Mouse (Mus musculus): ENCODE measurements around the gene Epha2. TPM values are rescaled to one million over a fixed set of nuclear protein-coding genes. Genes with fewer than 3 reads are reported as not detected.

Epha2 gene
- polyA plus RNA-seq, 1 experiment from 2014 or later = 0.82 TPM

DNA sequence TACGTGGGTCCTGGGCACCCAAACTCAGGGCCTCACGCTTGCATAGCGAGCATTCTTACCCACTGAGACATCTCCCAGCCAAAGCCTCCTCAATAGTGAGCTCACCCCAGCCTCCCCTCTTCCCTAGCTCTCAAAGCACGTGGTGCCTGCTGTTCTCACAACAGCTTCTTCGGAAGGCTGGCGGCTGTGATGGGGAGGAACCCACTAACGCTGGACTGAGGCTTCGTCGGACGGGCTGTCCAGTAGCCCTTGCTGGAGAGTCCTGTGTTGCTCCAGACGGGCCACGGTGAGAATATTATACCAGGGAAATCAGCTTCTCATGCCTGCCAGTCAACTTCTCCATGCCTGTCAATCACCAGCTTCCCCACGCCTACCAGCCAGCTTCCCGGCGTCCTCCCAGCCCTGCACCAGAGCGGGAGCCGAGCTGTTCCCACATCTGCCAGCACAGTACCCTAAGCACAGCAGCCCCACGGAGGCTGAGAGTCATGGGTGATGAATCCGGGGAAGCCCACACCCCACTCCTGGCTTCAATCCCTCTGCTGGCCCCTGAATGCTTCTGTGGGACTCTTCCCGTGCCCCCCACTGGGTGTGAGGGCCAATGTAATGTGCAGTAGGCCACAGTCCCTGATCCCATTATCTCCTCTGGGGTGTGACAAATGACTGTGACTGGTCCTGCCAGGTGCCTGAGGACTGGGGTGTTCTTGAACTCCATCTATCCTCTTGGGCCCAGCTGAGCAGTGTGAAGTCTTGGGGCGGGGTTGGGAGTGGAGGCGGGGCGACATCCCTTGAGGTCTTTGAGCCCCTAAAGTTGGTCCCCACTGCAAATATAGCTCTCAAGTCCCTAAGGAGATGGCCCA, 26.3 kb upstream of the Epha2 start:
- Histone ChIP-seq H3K4me1 (replicated peaks; ENCODE audit: control insufficient read depth, insufficient read depth, low read length) (peaks cover 9% of the 10 kb centered on the region; the same call in 1 of the 2 replicates), H3K4me2 (replicated peaks; ENCODE audit: low read depth, low read length) (no peak overlapping the region), H3K27me3 (ENCODE audit: control insufficient read depth, insufficient read depth, low read length) (peaks cover 10% of the 10 kb centered on the region), H3K9ac (ENCODE audit: low read depth, low read length) (0 out of 2 replicates have a peak overlapping the region, but pooled peaks have one; percentile 15), H3K27ac (ENCODE audit: low read depth, low read length) (peak overlapping the region; percentile 62), H3K4me3 (ENCODE audit: low read depth, low read length) (no peak overlapping the region), H3K9me3 (ENCODE audit: control insufficient read depth, low read length) (no peaks in the 10 kb centered on the region), H3K36me3 (ENCODE audit: control insufficient read depth, insufficient read depth, low read length) (no peaks in the 10 kb centered on the region)
- 23% methylated on average over 23 of the region's 23 CpGs for WGBS
- ATAC-seq (ENCODE audit: low FRiP score) = peak; percentile 71
- peak; percentile 61 for DNase-seq (ENCODE audit: low spot score)

GRCm38 (mm10) chr4:141277157-141277556, 23.9 kb upstream of the Epha2 start:
- H3K27me3 ChIP-seq (ENCODE audit: control insufficient read depth, insufficient read depth, low read length) = peaks cover 7% of the 10 kb centered on the region; the same call in 1 of the 2 replicates
- H3K4me1 ChIP-seq (replicated peaks; ENCODE audit: control insufficient read depth, insufficient read depth, low read length) = peaks cover 9% of the 10 kb centered on the region; the same call in 1 of the 2 replicates
- ATAC-seq (ENCODE audit: low FRiP score) (no peak), DNase-seq (ENCODE audit: low spot score) (no peak)
- H3K4me2 ChIP-seq (replicated peaks; ENCODE audit: low read depth, low read length) = no peak overlapping the region
- H3K27ac ChIP-seq (ENCODE audit: low read depth, low read length) = no peak overlapping the region
- WGBS = 87% methylated on average over 8 of the region's 8 CpGs
- no peaks in the 10 kb centered on the region for H3K9me3 ChIP-seq (ENCODE audit: control insufficient read depth, low read length)
- H3K36me3 ChIP-seq (ENCODE audit: control insufficient read depth, insufficient read depth, low read length) = no peaks in the 10 kb centered on the region
- no peak overlapping the region for H3K9ac ChIP-seq (ENCODE audit: low read depth, low read length)
- no peak overlapping the region for H3K4me3 ChIP-seq (ENCODE audit: low read depth, low read length)

DNA sequence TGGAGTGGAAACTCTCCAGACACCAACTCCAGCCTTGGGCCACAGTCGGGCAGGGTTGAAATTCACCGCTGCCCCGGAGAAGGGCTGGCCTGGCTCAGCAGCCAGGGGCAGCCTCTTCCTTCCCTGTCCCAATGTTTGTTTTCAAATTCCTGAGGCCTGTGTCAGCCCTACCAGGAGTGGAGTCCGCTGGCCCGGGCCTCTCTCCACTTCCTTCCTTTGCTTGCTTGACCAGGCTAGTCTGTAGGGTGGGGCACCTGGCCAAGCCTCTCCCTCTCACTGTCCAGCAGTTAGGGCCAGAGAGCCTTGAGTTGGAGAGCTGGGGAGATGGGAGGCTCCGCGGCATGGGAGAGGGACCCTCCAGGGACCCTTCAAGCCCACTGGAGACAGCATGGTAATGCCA, 22.9 kb upstream of the Epha2 start:
- H3K4me3 ChIP-seq (ENCODE audit: low read depth, low read length) = no peak overlapping the region
- ATAC-seq (ENCODE audit: low FRiP score) = no peak
- DNase-seq (ENCODE audit: low spot score) = no peak
- H3K27ac ChIP-seq (ENCODE audit: low read depth, low read length) = 0 out of 2 replicates have a peak overlapping the region, but pooled peaks have one; percentile 24
- H3K27me3 ChIP-seq (ENCODE audit: control insufficient read depth, insufficient read depth, low read length) = peaks cover 7% of the 10 kb centered on the region; the same call in 1 of the 2 replicates
- peaks cover 7% of the 10 kb centered on the region; the same call in 1 of the 2 replicates for H3K4me1 ChIP-seq (replicated peaks; ENCODE audit: control insufficient read depth, insufficient read depth, low read length)
- H3K4me2 ChIP-seq (replicated peaks; ENCODE audit: low read depth, low read length) = no peak overlapping the region
- no peaks in the 10 kb centered on the region for H3K36me3 ChIP-seq (ENCODE audit: control insufficient read depth, insufficient read depth, low read length)
- H3K9me3 ChIP-seq (ENCODE audit: control insufficient read depth, low read length) = no peaks in the 10 kb centered on the region
- WGBS = 41% methylated on average over 7 of the region's 7 CpGs
- H3K9ac ChIP-seq (ENCODE audit: low read depth, low read length) = no peak overlapping the region

GRCm38 (mm10) chr4:141279327-141279726, 21.7 kb upstream of the Epha2 start:
- Histone ChIP-seq H3K9ac (ENCODE audit: low read depth, low read length) (no peak overlapping the region), H3K36me3 (ENCODE audit: control insufficient read depth, insufficient read depth, low read length) (no peaks in the 10 kb centered on the region), H3K4me3 (ENCODE audit: low read depth, low read length) (no peak overlapping the region), H3K4me2 (replicated peaks; ENCODE audit: low read depth, low read length) (no peak overlapping the region), H3K27me3 (ENCODE audit: control insufficient read depth, insufficient read depth, low read length) (0 out of 2 replicates have a peak, but pooled peaks cover 3% of the 10 kb centered on the region), H3K9me3 (ENCODE audit: control insufficient read depth, low read length) (no peaks in the 10 kb centered on the region), H3K4me1 (replicated peaks; ENCODE audit: control insufficient read depth, insufficient read depth, low read length) (peaks cover 7% of the 10 kb centered on the region; the same call in 1 of the 2 replicates), H3K27ac (ENCODE audit: low read depth, low read length) (no peak overlapping the region)
- DNase-seq (ENCODE audit: low spot score) (no peak), ATAC-seq (ENCODE audit: low FRiP score) (no peak)
- 58% methylated on average over 15 of the region's 15 CpGs for WGBS

- Histone ChIP-seq H3K9ac (ENCODE audit: low read depth, low read length) (no peak overlapping the region), H3K27me3 (ENCODE audit: control insufficient read depth, insufficient read depth, low read length) (peaks cover 3% of the 10 kb centered on the region; the same call in 1 of the 2 replicates), H3K4me2 (replicated peaks; ENCODE audit: low read depth, low read length) (no peak overlapping the region), H3K36me3 (ENCODE audit: control insufficient read depth, insufficient read depth, low read length) (no peaks in the 10 kb centered on the region), H3K4me1 (replicated peaks; ENCODE audit: control insufficient read depth, insufficient read depth, low read length) (0 out of 2 replicates have a peak, but pooled peaks cover 4% of the 10 kb centered on the region), H3K4me3 (ENCODE audit: low read depth, low read length) (no peak overlapping the region), H3K27ac (ENCODE audit: low read depth, low read length) (no peak overlapping the region), H3K9me3 (ENCODE audit: control insufficient read depth, low read length) (no peaks in the 10 kb centered on the region)
- ATAC-seq (ENCODE audit: low FRiP score) = no peak
- WGBS = 87% methylated on average over 6 of the region's 6 CpGs
- no peak for DNase-seq (ENCODE audit: low spot score)
These were observed 21.3 kb upstream of the Epha2 start for GRCm38 (mm10) chr4:141279783-141280182.

DNA sequence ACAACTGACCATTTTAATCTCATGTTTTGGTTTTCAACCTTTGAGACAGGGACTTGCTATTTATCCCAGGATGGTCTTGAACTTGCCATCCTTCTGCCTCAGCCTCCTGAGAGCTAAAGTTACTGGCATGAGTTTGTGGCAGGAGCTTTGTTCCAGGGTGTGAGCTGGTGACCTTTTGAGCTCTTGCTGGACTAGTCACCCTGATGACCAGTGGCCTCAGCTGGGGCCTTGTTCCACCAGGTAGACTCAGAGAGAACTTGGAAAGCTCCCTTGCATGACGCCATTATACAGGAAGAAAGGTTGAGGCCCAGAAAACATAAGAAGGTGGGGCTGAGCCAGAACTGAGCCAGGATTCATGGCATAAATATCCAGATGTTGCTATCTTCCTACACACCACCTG, 20.6 kb upstream of the Epha2 start:
- H3K36me3 ChIP-seq (ENCODE audit: control insufficient read depth, insufficient read depth, low read length) = no peaks in the 10 kb centered on the region
- H3K9ac ChIP-seq (ENCODE audit: low read depth, low read length) = no peak overlapping the region
- no peaks in the 10 kb centered on the region for H3K9me3 ChIP-seq (ENCODE audit: control insufficient read depth, low read length)
- DNase-seq (ENCODE audit: low spot score) = no peak
- H3K4me3 ChIP-seq (ENCODE audit: low read depth, low read length) = no peak overlapping the region
- ATAC-seq (ENCODE audit: low FRiP score) = no peak
- H3K27ac ChIP-seq (ENCODE audit: low read depth, low read length) = no peak overlapping the region
- H3K4me2 ChIP-seq (replicated peaks; ENCODE audit: low read depth, low read length) = no peak overlapping the region
- H3K27me3 ChIP-seq (ENCODE audit: control insufficient read depth, insufficient read depth, low read length) = peaks cover 7% of the 10 kb centered on the region; the same call in 1 of the 2 replicates
- H3K4me1 ChIP-seq (replicated peaks; ENCODE audit: control insufficient read depth, insufficient read depth, low read length) = no peaks in the 10 kb centered on the region; the same call in 1 of the 2 replicates
- 93% methylated on average over 1 of the region's 1 CpGs for WGBS

- no peak for DNase-seq (ENCODE audit: low spot score)
These were observed 19.9 kb upstream of the Epha2 start for GRCm38 (mm10) chr4:141281153-141281552.

DNA sequence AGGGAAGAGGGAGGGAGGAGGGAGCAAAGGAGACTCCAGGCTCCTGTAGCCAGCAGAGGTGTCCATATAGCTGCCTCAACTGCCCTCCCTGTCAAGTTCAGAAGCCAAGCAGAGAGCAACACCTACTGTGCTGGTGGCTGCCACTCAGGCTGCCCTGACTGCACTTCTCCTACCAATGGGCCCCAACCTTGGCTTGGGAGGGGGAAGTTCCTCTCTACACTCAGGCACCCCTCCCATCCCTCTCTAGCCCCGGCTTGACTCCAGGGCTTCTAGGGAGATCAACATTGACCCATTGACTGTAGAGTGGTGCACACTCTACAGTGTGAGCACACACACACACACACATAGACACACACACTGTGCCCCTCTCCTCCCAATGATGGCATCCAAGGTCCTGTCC, 19.5 kb upstream of the Epha2 start:
- no peak for ATAC-seq (ENCODE audit: low FRiP score)
- DNase-seq (ENCODE audit: low spot score) = no peak
- H3K36me3 ChIP-seq (ENCODE audit: control insufficient read depth, insufficient read depth, low read length) = no peaks in the 10 kb centered on the region
- H3K9ac ChIP-seq (ENCODE audit: low read depth, low read length) = no peak overlapping the region
- no peak overlapping the region for H3K4me3 ChIP-seq (ENCODE audit: low read depth, low read length)
- no peaks in the 10 kb centered on the region for H3K9me3 ChIP-seq (ENCODE audit: control insufficient read depth, low read length)
- peaks cover 4% of the 10 kb centered on the region for H3K27me3 ChIP-seq (ENCODE audit: control insufficient read depth, insufficient read depth, low read length)
- WGBS = 75% methylated on average over 1 of the region's 1 CpGs
- no peak overlapping the region for H3K4me2 ChIP-seq (replicated peaks; ENCODE audit: low read depth, low read length)
- H3K27ac ChIP-seq (ENCODE audit: low read depth, low read length) = no peak overlapping the region
- no peaks in the 10 kb centered on the region; the same call in none of the 2 replicates for H3K4me1 ChIP-seq (replicated peaks; ENCODE audit: control insufficient read depth, insufficient read depth, low read length)

More at GRCm38 (mm10) chr4:141281153-141281552, 19.9 kb upstream of the Epha2 start:
- no peaks in the 10 kb centered on the region; the same call in 1 of the 2 replicates for H3K4me1 ChIP-seq (replicated peaks; ENCODE audit: control insufficient read depth, insufficient read depth, low read length)
- H3K4me2 ChIP-seq (replicated peaks; ENCODE audit: low read depth, low read length) = no peak overlapping the region
- H3K27ac ChIP-seq (ENCODE audit: low read depth, low read length) = no peak overlapping the region
- no peak for ATAC-seq (ENCODE audit: low FRiP score)
- 47% methylated on average over 6 of the region's 6 CpGs for WGBS
- H3K9ac ChIP-seq (ENCODE audit: low read depth, low read length) = no peak overlapping the region
- H3K27me3 ChIP-seq (ENCODE audit: control insufficient read depth, insufficient read depth, low read length) = peaks cover 4% of the 10 kb centered on the region; the same call in 1 of the 2 replicates
- no peak overlapping the region for H3K4me3 ChIP-seq (ENCODE audit: low read depth, low read length)
- no peaks in the 10 kb centered on the region for H3K36me3 ChIP-seq (ENCODE audit: control insufficient read depth, insufficient read depth, low read length)
- H3K9me3 ChIP-seq (ENCODE audit: control insufficient read depth, low read length) = no peaks in the 10 kb centered on the region
